Mouse (Mus musculus): ENCODE measurements around the gene C1qb. TPM values are rescaled to one million over a fixed set of nuclear protein-coding genes. Genes with fewer than 3 reads are reported as not detected.

Gene C1qb
- total RNA-seq, 2 experiments from 2014 or later = 18.8 to 20.8 TPM

Other genes with a start within 250 kb of the C1qb start
- 1 to 10 TPM; 1.2 to 4.2 TPM for gene Ephb2, start 50.2 kb downstream of the C1qb start, total RNA-seq (2021)
- gene C1qc, start 6.9 kb upstream of the C1qb start, total RNA-seq (2021) = 10 to 100 TPM; 15.2 to 18.1 TPM
- gene C1qa, start 12.6 kb upstream of the C1qb start, total RNA-seq (2021) = 10 to 100 TPM; 18.7 to 19.7 TPM
- not detected for gene Epha8, start 70.6 kb upstream of the C1qb start, total RNA-seq (2021)
- 1 to 10 TPM; 4.2 to 4.4 TPM for gene Zbtb40, start 162.6 kb upstream of the C1qb start, total RNA-seq (2021)

All from gastrocnemius, postnatal 14 days (tissue).